Mouse (Mus musculus) CH12.LX (cell line): ENCODE results near the gene Caprin2.

Experiments
- BHLHE40 ChIP-seq: IDR thresholded peaks from 2 replicates; pipeline ENCODE4 v1.6.1; 2011; ENCODE audit warnings: mild to moderate bottlenecking, low read depth, low read length, improper control_type of control experiment
- CTCF ChIP-seq, 2 experiments: IDR thresholded peaks in 1 of 2; conservative IDR thresholded peaks in 1 of 2; 2 replicates each; pipeline ENCODE4 v1.5.1; 2011 to 2012; ENCODE audit warnings: low read depth in 2 of 2, low read length in 2 of 2, improper control_type of control experiment in 1 of 2, inconsistent platforms in 1 of 2, mild to moderate bottlenecking in 1 of 2, moderate library complexity in 1 of 2
- KAT2A ChIP-seq: IDR thresholded peaks from 2 replicates; pipeline ENCODE4 v1.6.1; 2012; ENCODE audit warnings: low read length, improper control_type of control experiment, inconsistent platforms; ENCODE audit not compliant: insufficient replicate concordance
- POLR2A ChIP-seq: IDR thresholded peaks from 2 replicates; pipeline ENCODE4 v1.6.1; 2011; ENCODE audit warnings: low read depth, mild to moderate bottlenecking, improper control_type of control experiment, low read length
- SIN3A ChIP-seq: IDR thresholded peaks from 2 replicates; pipeline ENCODE4 v1.6.1; 2012; ENCODE audit warnings: low read length, improper control_type of control experiment, inconsistent platforms
- ZKSCAN1 ChIP-seq: IDR thresholded peaks from 2 replicates; pipeline ENCODE4 v1.6.1; 2012; ENCODE audit warnings: low read depth, inconsistent platforms, low read length, improper control_type of control experiment, borderline replicate concordance

DNA sequence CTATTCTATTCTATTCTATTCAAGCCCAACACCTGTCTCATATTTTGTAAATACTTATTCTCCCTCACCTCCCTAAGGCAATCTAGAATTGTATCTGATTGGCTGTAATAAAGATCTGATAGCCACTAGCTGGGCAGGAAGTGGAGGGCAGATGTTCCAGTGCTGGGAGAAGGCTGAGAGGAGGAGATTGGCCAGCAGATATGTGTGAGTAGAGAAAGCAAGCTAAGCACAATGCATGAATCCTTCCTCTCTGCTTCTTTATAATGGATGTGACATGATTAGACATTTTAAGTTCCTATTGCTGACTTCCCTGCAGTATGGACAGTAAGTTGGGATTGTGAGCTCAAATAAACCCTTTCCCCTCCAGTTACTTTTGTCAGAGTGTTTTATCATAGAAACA lies 57.6 kb downstream of the Caprin2 start:
- TF ChIP-seq SIN3A (no peak), POLR2A (no peak), CTCF (conservative IDR thresholded peaks at IDR 0.05 in 1 of 2, IDR thresholded peaks at IDR 0.05 in 1 of 2; ENCODE audit: low read depth in 2 of 2, low read length in 2 of 2) (no peak), BHLHE40 (no peak), ZKSCAN1 (no peak), KAT2A (no peak)
